Mouse (Mus musculus) erythroblast, embryonic 14.5 days (primary cell): Measurements from ENCODE around the gene H2-Q6.
"Not testable (repeated sequence)": the region's sequence is repeated elsewhere in the genome, so short reads cannot be mapped to it uniquely, and the experiment has no call there.

Source experiments
- GATA1 ChIP-seq: IDR thresholded peaks from 2 replicates; pipeline ENCODE4 v1.6.1; 2012; ENCODE audit warnings: low read length, inconsistent platforms, mixed read lengths
- TAL1 ChIP-seq: IDR thresholded peaks from 3 replicates; pipeline ENCODE4 v1.6.1; 2012; ENCODE audit warnings: low read length, inconsistent platforms, mixed read lengths

DNA sequence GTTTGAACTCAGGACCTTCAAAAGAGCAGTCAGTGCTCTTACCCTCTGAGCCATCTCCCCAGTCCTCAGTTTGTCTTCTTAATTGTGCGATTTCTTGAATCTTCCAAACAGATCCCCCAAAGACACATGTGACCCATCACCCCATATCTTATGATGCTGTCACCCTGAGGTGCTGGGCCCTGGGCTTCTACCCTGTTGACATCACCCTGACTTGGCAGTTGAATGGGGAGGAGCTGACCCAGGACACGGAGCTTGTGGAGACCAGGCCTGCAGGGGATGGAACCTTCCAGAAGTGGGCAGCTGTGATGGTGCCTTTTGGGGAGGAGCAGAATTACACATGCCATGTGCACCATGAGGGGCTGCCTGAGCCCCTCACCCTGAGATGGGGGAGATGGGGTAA lies 27.7 kb upstream of the H2-Q6 start:
- not testable (repeated sequence) for TF ChIP-seq TAL1, GATA1
